Mouse (Mus musculus) heart, adult 18-20 months (tissue): ENCODE measurements at regions not wholly inside any gene's neighbourhood (a gene's known extent, or its start where the extent isn't known, plus 50 kb on each side); places are given as distances from the start of the nearest gene placed in this dataset.
"Not testable (repeated sequence)": the region's sequence is repeated elsewhere in the genome, so short reads cannot be mapped to it uniquely, and the experiment has no call there.

Experiments
- DNase-seq, 2 experiments: peaks; one replicate each; pipeline ENCODE4 v3.0.0; 2021 to 2022; ENCODE audit warnings: mixed read lengths in 1 of 2

- not testable (repeated sequence) for DNase-seq
Measured at GRCm38 (mm10) chr6:112564119-112564518, 74.4 kb upstream of the Oxtr start.

- not testable (repeated sequence) for DNase-seq
Measured at GRCm38 (mm10) chr6:112563659-112564058, 73.9 kb upstream of the Oxtr start.

GRCm38 (mm10) chr6:112562039-112562438 is 72.3 kb upstream of the Oxtr start:
- DNase-seq = no peak

GRCm38 (mm10) chr6:112561568-112561967 is 71.8 kb upstream of the Oxtr start:
- no peak for DNase-seq

- DNase-seq = no peak
Measured at GRCm38 (mm10) chr6:112559549-112559948, 69.8 kb upstream of the Oxtr start.

DNA sequence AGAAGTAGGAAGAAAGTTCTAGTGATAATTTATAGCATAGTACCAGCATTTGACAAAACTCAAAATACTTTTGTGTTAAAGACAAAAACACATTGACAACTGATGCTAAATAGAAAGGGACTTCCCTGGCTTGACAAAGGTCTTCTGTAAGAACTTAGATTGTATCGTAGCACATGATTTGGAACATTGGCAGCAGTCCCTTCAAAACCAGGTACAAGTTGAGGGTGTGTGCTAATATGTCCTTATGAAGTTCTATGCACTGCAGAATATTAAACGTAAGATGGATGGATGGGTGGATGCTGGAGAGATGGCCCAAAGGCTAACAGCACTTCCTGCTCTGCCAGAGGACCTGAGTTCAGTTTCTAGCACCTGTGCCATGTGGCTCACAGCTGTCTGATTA is 67.8 kb upstream of the Oxtr start:
- no peak for DNase-seq

GRCm38 (mm10) chr6:112556401-112557165 is 66.8 kb upstream of the Oxtr start:
- DNase-seq = no peak

GRCm38 (mm10) chr6:112554091-112554490 is 64.3 kb upstream of the Oxtr start:
- peak in 1 of 2 experiments; percentile 31 for DNase-seq

- no peak for DNase-seq
Measured at GRCm38 (mm10) chr6:112553231-112553920, 63.6 kb upstream of the Oxtr start.

DNA sequence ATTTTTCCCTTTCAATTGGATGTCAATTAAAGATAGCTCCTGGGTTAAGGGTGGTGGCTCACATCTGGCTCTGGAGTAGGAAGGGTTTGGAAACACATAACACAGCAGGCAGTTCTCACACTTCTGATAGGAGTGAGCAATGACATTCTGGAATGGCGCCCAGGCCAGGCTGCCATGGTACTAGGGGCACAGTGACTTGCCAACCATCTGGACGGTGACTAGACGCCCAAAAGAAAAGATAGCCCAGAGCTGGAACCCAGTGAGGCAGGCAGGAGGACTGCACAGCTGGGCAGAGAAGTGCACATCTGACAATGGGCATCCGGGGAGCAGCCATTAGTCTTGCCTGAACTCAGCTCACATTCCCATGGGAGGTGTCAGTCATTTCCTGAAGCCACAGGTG is 62.8 kb upstream of the Oxtr start:
- peak; percentile 56 to 67 for DNase-seq

DNA sequence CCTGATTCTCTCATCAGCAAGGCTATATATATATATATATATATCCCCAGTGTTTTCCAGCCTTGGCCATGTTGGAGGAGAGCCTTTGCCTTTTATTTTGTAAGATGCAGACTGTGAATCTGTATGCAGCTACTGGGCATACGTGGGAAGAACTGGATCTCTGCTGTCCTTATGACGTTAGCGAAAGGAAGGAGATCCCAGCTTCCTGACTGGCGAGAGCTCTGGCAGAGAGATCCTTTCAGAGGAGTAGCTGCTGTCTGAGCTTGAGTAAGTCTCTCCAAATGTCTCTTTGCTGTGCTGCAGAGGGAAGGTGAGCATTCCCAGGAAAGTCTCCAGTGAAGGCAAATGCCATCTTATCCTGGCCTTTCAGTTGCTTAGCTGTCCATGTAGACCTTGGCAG is 61.6 kb upstream of the Oxtr start:
- no peak for DNase-seq

DNA sequence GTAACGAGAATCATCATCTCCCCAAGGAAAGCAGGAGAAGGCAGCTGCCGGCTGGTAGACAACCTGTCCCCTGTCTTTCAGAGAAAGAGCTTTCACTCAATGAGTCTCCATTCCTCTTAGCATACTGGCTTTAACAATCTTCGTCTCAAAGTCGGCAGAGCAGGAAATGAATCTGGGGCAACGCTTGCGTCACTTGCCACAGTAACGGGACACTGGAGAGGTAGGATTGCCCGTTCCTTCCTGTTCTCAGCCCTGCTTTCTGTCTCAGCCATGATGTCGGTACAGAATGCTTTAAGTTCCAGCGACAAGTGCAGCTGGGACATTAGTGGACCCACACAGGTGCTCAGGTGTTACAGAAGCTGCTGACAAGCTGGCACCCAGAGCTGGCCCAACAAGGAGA is 57.5 kb upstream of the Oxtr start:
- DNase-seq = no peak

DNA sequence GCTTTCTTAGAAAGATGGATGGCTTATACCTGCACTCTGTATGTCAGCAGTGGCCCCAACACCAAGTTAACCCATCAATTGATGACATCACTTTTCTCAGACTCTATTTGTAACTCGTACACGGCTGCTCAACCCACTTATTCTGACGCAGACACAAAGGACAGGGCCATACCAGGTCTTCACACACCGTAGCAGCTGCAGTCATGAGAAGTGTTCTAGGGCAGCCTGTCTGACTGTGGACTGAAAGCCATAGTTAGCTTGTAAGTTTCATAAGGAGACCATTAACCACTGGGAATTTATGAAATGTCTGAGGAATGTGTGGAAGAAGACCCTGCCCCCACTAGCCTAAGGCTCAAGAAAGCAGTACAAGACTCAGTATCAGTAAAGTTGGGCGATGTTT is 56.3 kb upstream of the Oxtr start:
- no peak for DNase-seq

DNA sequence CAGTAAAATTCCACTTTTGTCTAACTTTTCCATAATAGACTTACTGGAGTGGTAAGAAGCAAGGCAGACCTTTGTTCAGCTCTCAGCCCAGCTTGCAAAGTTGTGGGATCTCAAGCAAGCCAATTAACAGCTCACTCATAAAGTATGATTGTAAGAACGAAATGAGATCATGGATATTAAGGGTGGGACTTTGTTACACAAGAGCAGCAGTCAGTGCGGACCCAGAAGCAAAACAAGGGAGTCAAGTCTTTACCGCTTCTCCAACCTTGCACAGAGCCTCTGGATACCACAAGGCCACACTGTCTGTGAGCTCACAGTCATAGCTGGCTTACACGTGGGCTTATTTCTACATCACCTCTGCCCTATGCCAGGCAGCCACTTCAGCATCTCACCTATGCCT is 54.6 kb upstream of the Oxtr start:
- peak; percentile 10 to 24 for DNase-seq

DNA sequence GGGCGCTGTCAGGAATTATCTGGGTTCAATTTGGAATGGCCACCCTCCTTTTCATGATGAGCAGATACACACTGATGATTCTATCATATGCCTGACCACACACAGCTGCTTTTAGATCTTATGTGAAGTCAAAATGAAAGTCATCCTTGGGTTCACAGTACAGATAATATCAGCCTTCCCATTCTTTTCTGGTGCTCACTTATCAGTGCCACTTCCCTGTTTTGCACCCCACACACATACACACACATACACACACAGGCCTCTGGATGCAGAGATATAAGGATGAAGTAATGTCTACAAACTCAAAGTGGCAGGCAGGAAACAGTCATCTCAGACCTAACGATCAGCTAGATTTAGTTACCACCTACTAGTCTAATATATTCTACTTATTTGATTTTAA is 52.9 kb upstream of the Oxtr start:
- no peak for DNase-seq
